8 mouse cellular contexts compared by ENCODE assay signal in genomic region chrX:7841163-7842162, GRCm38 (mm10). TPM values are rescaled to one million over a fixed set of nuclear protein-coding genes. Genes with fewer than 3 reads are reported as not detected.
A peak's percentile ranks its signal among the peaks of the same experiment; 100 is the strongest.
DNase-seq lines count a peak whose midpoint lies in the region; ATAC-seq and TF ChIP-seq lines count a peak whose summit lies in the region.

Otud5 (plus strand) TSS chrX:7841364.

- peaks cover 31% of the 10 kb centered on the region for H3K36me3 ChIP-seq in E14TG2a.4 (ENCODE audit: insufficient read depth, low read length)
- no peaks in the 10 kb centered on the region; the same call in 1 of the 2 replicates for H3K36me3 ChIP-seq in forebrain, embryonic 12.5 days (replicated peaks)
- H3K36me3 ChIP-seq in heart, postnatal 0 days (replicated peaks; ENCODE audit: control insufficient read depth, insufficient read depth, low read length) = no peaks in the 10 kb centered on the region
- H3K36me3 ChIP-seq in liver, embryonic 16.5 days (ENCODE audit: control insufficient read depth, insufficient read depth) = no peaks in the 10 kb centered on the region
- H3K36me3 ChIP-seq in neural tube, embryonic 13.5 days = no peaks in the 10 kb centered on the region
- no peaks in the 10 kb centered on the region for H3K36me3 ChIP-seq in testis, adult 2 months (ENCODE audit: control insufficient read depth, insufficient read depth, low read length)

- H3K4me3 ChIP-seq in E14TG2a.4 (replicated peaks; ENCODE audit: low read length) = peak within 1 kb of the TSS; percentile 85
- H3K4me3 ChIP-seq in forebrain, embryonic 12.5 days (replicated peaks) = peak within 1 kb of the TSS; percentile 82
- peak within 1 kb of the TSS; percentile 85 for H3K4me3 ChIP-seq in heart, postnatal 0 days (ENCODE audit: low read depth, low read length)
- peak within 1 kb of the TSS; percentile 84 for H3K4me3 ChIP-seq in liver, embryonic 16.5 days (ENCODE audit: low read depth, low read length)
- H3K4me3 ChIP-seq in neural tube, embryonic 13.5 days = peak within 1 kb of the TSS; percentile 80
- peak within 1 kb of the TSS; percentile 96 for H3K4me3 ChIP-seq in testis, adult 2 months (ENCODE audit: control insufficient read depth, low read depth, low read length)

- H3K4me2 ChIP-seq in forebrain, embryonic 12.5 days = peak within 1 kb of the TSS; percentile 73
- peak within 1 kb of the TSS; percentile 74 for H3K4me2 ChIP-seq in heart, postnatal 0 days (ENCODE audit: low read depth, low read length)
- H3K4me2 ChIP-seq in liver, embryonic 16.5 days (ENCODE audit: low read depth, low read length) = peak within 1 kb of the TSS; percentile 61
- H3K4me2 ChIP-seq in neural tube, embryonic 13.5 days = peak within 1 kb of the TSS; percentile 78

- no peak for TF ChIP-seq EP300 in heart, postnatal 0 days (IDR thresholded peaks at IDR 0.05; ENCODE audit: low read depth)

- ATAC-seq in forebrain, embryonic 12.5 days (ENCODE audit: low FRiP score) = peak; percentile 99
- peak; percentile 95 for ATAC-seq in heart, postnatal 0 days (ENCODE audit: insufficient read depth, low read depth)
- ATAC-seq in liver, embryonic 16.5 days (ENCODE audit: low read depth) = peak; percentile 91
- ATAC-seq in neural tube, embryonic 13.5 days (ENCODE audit: low read depth) = peak; percentile 99

- DNase-seq in c-Kit-positive CD71-positive TER-119-positive erythroid progenitor cells, embryonic 14.5 days (ENCODE audit: low spot score) = peak; percentile 89
- peak; percentile 92 for DNase-seq in heart, postnatal 0 days (ENCODE audit: low spot score)
- peak; percentile 93 to 96 for DNase-seq in kidney, postnatal 4 days

- no peaks in the 10 kb centered on the region for H3K9me3 ChIP-seq in E14TG2a.4 (ENCODE audit: low read length)
- no peaks in the 10 kb centered on the region for H3K9me3 ChIP-seq in forebrain, embryonic 12.5 days
- H3K9me3 ChIP-seq in heart, postnatal 0 days (replicated peaks; ENCODE audit: control insufficient read depth, low read length) = no peaks in the 10 kb centered on the region
- H3K9me3 ChIP-seq in liver, embryonic 16.5 days (replicated peaks; ENCODE audit: control insufficient read depth, low read length) = no peaks in the 10 kb centered on the region
- H3K9me3 ChIP-seq in neural tube, embryonic 13.5 days = no peaks in the 10 kb centered on the region

- peak within 1 kb of the TSS; percentile 87 for H3K27ac ChIP-seq in forebrain, embryonic 12.5 days
- H3K27ac ChIP-seq in heart, postnatal 0 days (ENCODE audit: low read depth) = peak within 1 kb of the TSS; percentile 90
- H3K27ac ChIP-seq in liver, embryonic 16.5 days (ENCODE audit: low read length) = peak within 1 kb of the TSS; percentile 98
- H3K27ac ChIP-seq in neural tube, embryonic 13.5 days (replicated peaks) = peak within 1 kb of the TSS; percentile 88
- peak within 1 kb of the TSS; percentile 95 for H3K27ac ChIP-seq in testis, adult 2 months (ENCODE audit: control insufficient read depth, insufficient read depth, low read depth, low read length)

- H3K4me1 ChIP-seq in E14TG2a.4 (replicated peaks; ENCODE audit: low read depth, low read length) = peaks cover 43% of the 10 kb centered on the region
- H3K4me1 ChIP-seq in forebrain, embryonic 12.5 days = peaks cover 18% of the 10 kb centered on the region
- H3K4me1 ChIP-seq in heart, postnatal 0 days (ENCODE audit: control insufficient read depth, insufficient read depth) = no peaks in the 10 kb centered on the region
- H3K4me1 ChIP-seq in liver, embryonic 16.5 days (ENCODE audit: control insufficient read depth, low read depth, low read length) = peaks cover 42% of the 10 kb centered on the region
- peaks cover 30% of the 10 kb centered on the region for H3K4me1 ChIP-seq in neural tube, embryonic 13.5 days (replicated peaks)
- no peaks in the 10 kb centered on the region for H3K4me1 ChIP-seq in testis, adult 2 months (ENCODE audit: control insufficient read depth, insufficient read depth, low read length)

- no peak for TF ChIP-seq CTCF in E14TG2a.4 (conservative IDR thresholded peaks at IDR 0.05; ENCODE audit: low read length)
- TF ChIP-seq CTCF in heart, postnatal 0 days (IDR thresholded peaks at IDR 0.05; ENCODE audit: low read depth) = no peak
- TF ChIP-seq CTCF in testis, adult 2 months (IDR thresholded peaks at IDR 0.05; ENCODE audit: control insufficient read depth, insufficient read depth, insufficient replicate concordance, low read depth, low read length) = no peak

- H3K9ac ChIP-seq in forebrain, embryonic 12.5 days = peak within 1 kb of the TSS; percentile 84
- peak within 1 kb of the TSS; percentile 89 for H3K9ac ChIP-seq in heart, postnatal 0 days (replicated peaks; ENCODE audit: low read depth, low read length)
- H3K9ac ChIP-seq in liver, embryonic 16.5 days (ENCODE audit: low read depth, low read length) = peak within 1 kb of the TSS; percentile 90
- H3K9ac ChIP-seq in neural tube, embryonic 13.5 days = peak within 1 kb of the TSS; percentile 87

- peak; percentile 39; the same call in 1 of the 2 replicates for TF ChIP-seq POLR2A in testis, adult 2 months (IDR thresholded peaks at IDR 0.05; ENCODE audit: control insufficient read depth, low read depth, low read length)

- no peaks in the 10 kb centered on the region for H3K27me3 ChIP-seq in E14TG2a.4 (ENCODE audit: insufficient read depth, low read length)
- H3K27me3 ChIP-seq in forebrain, embryonic 12.5 days = no peaks in the 10 kb centered on the region
- H3K27me3 ChIP-seq in heart, postnatal 0 days (ENCODE audit: control insufficient read depth, insufficient read depth, low read length) = no peaks in the 10 kb centered on the region
- H3K27me3 ChIP-seq in liver, embryonic 16.5 days (ENCODE audit: control insufficient read depth, insufficient read depth, low read depth, low read length) = no peaks in the 10 kb centered on the region
- H3K27me3 ChIP-seq in neural tube, embryonic 13.5 days = no peaks in the 10 kb centered on the region
- no peaks in the 10 kb centered on the region for H3K27me3 ChIP-seq in testis, adult 2 months (ENCODE audit: control insufficient read depth, insufficient read depth, low read length)

- WGBS in forebrain, embryonic 12.5 days = 7% methylated on average over 73 of the region's 74 CpGs
- WGBS in heart, postnatal 0 days = 15% methylated on average over 70 of the region's 74 CpGs
- WGBS in liver, embryonic 16.5 days (ENCODE audit: insufficient replicate concordance) = 14% methylated on average over 74 of the region's 74 CpGs
- WGBS in neural tube, embryonic 13.5 days = 14% methylated on average over 74 of the region's 74 CpGs

RNA-seq across cellular contexts. Expression of gene Otud5, which starts in this region (rescaled TPM):
- 60.8 and 63.0 TPM in 2 replicates for polyA plus RNA-seq in forebrain, embryonic 12.5 days (2016; fragmentation: Nextera tagmentation; extraction: Ambion mirVana)
- 25.7 and 38.0 TPM in 2 replicates for total RNA-seq in heart, postnatal 0 days (2014; rRNA removed; ENCODE audit: low replicate concordance)
- polyA plus RNA-seq in heart, postnatal 0 days (2015; fragmentation: Nextera tagmentation; extraction: Ambion mirVana) = 14.4 and 16.2 TPM in 2 replicates
- polyA plus RNA-seq in liver, embryonic 16.5 days (2015; fragmentation: Nextera tagmentation; extraction: Ambion mirVana) = 32.9 and 42.5 TPM in 2 replicates
- polyA plus RNA-seq in neural tube, embryonic 13.5 days (2015; fragmentation: Nextera tagmentation; extraction: Ambion mirVana) = 51.8 and 52.2 TPM in 2 replicates
- 7.0 and 8.2 TPM in 2 replicates for polyA plus RNA-seq in testis, adult 2 months (2012; rRNA removed)

Comparison
In these comparisons a context has a peak if more than half of its experiments do, and no peak if none do; other contexts are left out.
1. Peak in every context shown above with its lines: DNase-seq, ATAC-seq, H3K4me3 ChIP-seq and H3K27ac ChIP-seq.